Mouse (Mus musculus) ES-CJ7 (cell line): ENCODE measurements around the gene Car2.

ENCODE experiments used
- DNase-seq: peaks from one replicate; pipeline ENCODE4 v3.0.0; 2011; ENCODE audit warnings: low read depth, low spot score

Gene Car2

DNA sequence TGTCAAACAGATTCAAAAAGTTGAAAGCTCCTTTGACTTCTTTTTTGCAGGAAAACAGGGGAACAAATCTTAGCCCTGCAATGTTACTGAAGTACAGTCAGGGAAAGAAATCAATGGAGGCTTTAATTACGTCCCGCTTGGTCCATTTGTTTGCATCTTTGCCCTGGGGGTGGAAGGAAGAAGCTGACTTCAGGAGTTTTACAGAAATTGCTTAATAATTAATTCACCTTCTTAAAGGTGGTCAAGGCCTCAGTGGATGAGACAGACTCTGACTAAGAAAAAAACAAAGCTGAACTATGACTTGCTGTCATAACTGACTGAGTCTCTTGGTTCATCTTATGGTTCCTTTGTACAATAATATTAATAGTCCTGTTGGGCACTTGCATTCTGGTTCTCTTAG lies 59.6 kb downstream of the Car2 start:
- no peak for DNase-seq

GRCm38 (mm10) chr3:14948067-14948800 lies 62.2 kb downstream of the Car2 start:
- DNase-seq, result no peak

DNA sequence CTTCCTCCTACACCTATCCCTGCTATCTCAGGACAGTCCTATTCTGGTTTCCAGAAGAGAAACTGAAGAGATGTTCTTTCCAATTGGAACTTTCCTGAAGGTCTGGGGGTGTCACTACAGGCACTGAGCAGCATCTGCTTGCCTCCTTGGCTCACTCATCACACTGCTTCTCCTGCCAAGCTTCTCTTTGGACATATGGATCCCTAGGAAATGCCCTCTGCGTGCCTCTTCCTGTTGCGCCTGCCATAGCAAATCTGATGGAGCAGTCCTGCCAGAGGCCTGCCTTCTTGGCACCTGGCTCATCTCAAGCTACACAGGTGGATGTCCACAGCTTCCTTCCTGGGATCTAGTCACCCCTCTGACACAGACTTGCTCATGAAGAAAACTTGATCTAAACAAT lies 64.0 kb downstream of the Car2 start:
- DNase-seq, result no peak
